Mouse (Mus musculus) CH12.LX (cell line): ENCODE data around the gene Mob3b. TPM values are rescaled to one million over a fixed set of nuclear protein-coding genes. Genes with fewer than 3 reads are reported as not detected.

ENCODE experiments used
- DNase-seq: peaks from one replicate; pipeline ENCODE4 v3.0.0-alpha.2; 2013; ENCODE audit errors: extremely low read depth
- H3K27ac ChIP-seq: 2 replicates; pipeline ENCODE4 v1.5.1; 2012; ENCODE audit warnings: low read depth, mild to moderate bottlenecking, control low read depth, moderate library complexity; ENCODE audit not compliant: insufficient read depth
- H3K27me3 ChIP-seq: replicated peaks from 2 replicates; pipeline ENCODE3; 2012; ENCODE audit warnings: inconsistent platforms
- H3K36me3 ChIP-seq, 2 experiments: replicated peaks in 1 of 2; 2 replicates each; pipeline versions ENCODE3 to v1.6.1; 2012; ENCODE audit warnings: inconsistent platforms in 1 of 2, low read length in 1 of 2, mild to moderate bottlenecking in 1 of 2, mixed read lengths in 1 of 2, moderate library complexity in 1 of 2; ENCODE audit not compliant: control insufficient read depth in 1 of 2, insufficient read depth in 1 of 2
- H3K4me1 ChIP-seq, 2 experiments: 2 replicates each; pipeline ENCODE4 v1.6.1; 2012; ENCODE audit warnings: inconsistent platforms in 1 of 2, moderate library complexity in 1 of 2; ENCODE audit not compliant: insufficient read depth in 2 of 2, control insufficient read depth in 1 of 2
- H3K4me2 ChIP-seq: 2 replicates; pipeline ENCODE4 v1.6.1; 2012; ENCODE audit warnings: low read depth, mild to moderate bottlenecking, control low read depth; ENCODE audit not compliant: poor library complexity, insufficient read depth, severe bottlenecking
- H3K4me3 ChIP-seq, 3 experiments: fragments of 150-350 bp in 1 of 3; sonication (generic) in 1 of 3; replicated peaks in 1 of 3; 2 replicates each; pipeline versions ENCODE3 to v1.5.1; 2011 to 2012; ENCODE audit warnings: low read depth in 2 of 3, low read length in 2 of 3, mild to moderate bottlenecking in 2 of 3, moderate library complexity in 2 of 3, control low read depth in 1 of 3, improper control_type of control experiment in 1 of 3, inconsistent platforms in 1 of 3, mixed read lengths in 1 of 3; ENCODE audit not compliant: poor library complexity in 1 of 3
- H3K79me2 ChIP-seq: replicated peaks from 2 replicates; pipeline ENCODE4 v1.6.1; 2012; ENCODE audit warnings: mild to moderate bottlenecking, moderate library complexity; ENCODE audit not compliant: control insufficient read depth, poor library complexity, insufficient read depth, severe bottlenecking; ENCODE audit errors: extremely low read depth
- H3K9ac ChIP-seq: 2 replicates; pipeline ENCODE4 v1.6.1; 2012; ENCODE audit warnings: low read depth, mild to moderate bottlenecking, control low read depth, moderate library complexity; ENCODE audit not compliant: insufficient read depth
- H3K9me3 ChIP-seq: replicated peaks from 2 replicates; pipeline ENCODE3; 2012; ENCODE audit warnings: low read length, inconsistent platforms, mixed read lengths
- BHLHE40 ChIP-seq: IDR thresholded peaks from 2 replicates; pipeline ENCODE4 v1.6.1; 2011; ENCODE audit warnings: mild to moderate bottlenecking, low read depth, low read length, improper control_type of control experiment
- CHD2 ChIP-seq: IDR thresholded peaks from 2 replicates; pipeline ENCODE4 v1.6.1; 2011; ENCODE audit warnings: low read length, improper control_type of control experiment
- ETS1 ChIP-seq: conservative IDR thresholded peaks from 2 replicates; pipeline ENCODE4 v1.6.1; 2012; ENCODE audit warnings: low read depth, mild to moderate bottlenecking, inconsistent platforms, low read length, improper control_type of control experiment, moderate library complexity
- JUND ChIP-seq: conservative IDR thresholded peaks from 2 replicates; pipeline ENCODE4 v1.6.1; 2011; ENCODE audit warnings: low read depth, low read length, improper control_type of control experiment
- KAT2A ChIP-seq: IDR thresholded peaks from 2 replicates; pipeline ENCODE4 v1.6.1; 2012; ENCODE audit warnings: low read length, improper control_type of control experiment, inconsistent platforms; ENCODE audit not compliant: insufficient replicate concordance
- MAFK ChIP-seq: IDR thresholded peaks from 2 replicates; pipeline ENCODE4 v1.6.1; 2011; ENCODE audit warnings: low read length, improper control_type of control experiment; ENCODE audit not compliant: insufficient replicate concordance
- MEF2A ChIP-seq: IDR thresholded peaks from 2 replicates; pipeline ENCODE4 v1.6.1; 2014; ENCODE audit warnings: low read depth, mild to moderate bottlenecking, inconsistent platforms, low read length, improper control_type of control experiment, borderline replicate concordance
- MXI1 ChIP-seq: IDR thresholded peaks from 2 replicates; pipeline ENCODE4 v1.6.1; 2011; ENCODE audit warnings: mild to moderate bottlenecking, low read depth, low read length, improper control_type of control experiment
- NELFE ChIP-seq: IDR thresholded peaks from 2 replicates; pipeline ENCODE4 v1.6.1; 2011; ENCODE audit warnings: low read depth, low read length, improper control_type of control experiment
- NRF1 ChIP-seq: IDR thresholded peaks from 2 replicates; pipeline ENCODE4 v1.6.1; 2014; ENCODE audit warnings: low read depth, mild to moderate bottlenecking, inconsistent platforms, low read length, improper control_type of control experiment, moderate library complexity
- POLR2A ChIP-seq: IDR thresholded peaks from 2 replicates; pipeline ENCODE4 v1.6.1; 2011; ENCODE audit warnings: low read depth, mild to moderate bottlenecking, improper control_type of control experiment, low read length
- POLR2AphosphoS2 ChIP-seq: IDR thresholded peaks from 2 replicates; pipeline ENCODE4 v1.6.1; 2011; ENCODE audit warnings: low read depth, low read length, improper control_type of control experiment
- RAD21 ChIP-seq: IDR thresholded peaks from 2 replicates; pipeline ENCODE4 v1.6.1; 2011; ENCODE audit warnings: low read depth, mild to moderate bottlenecking, low read length, improper control_type of control experiment, moderate library complexity
- TCF12 ChIP-seq: IDR thresholded peaks from 2 replicates; pipeline ENCODE4 v1.6.1; 2014; ENCODE audit warnings: low read depth, mild to moderate bottlenecking, inconsistent platforms, low read length, improper control_type of control experiment
- USF1 ChIP-seq: IDR thresholded peaks from 2 replicates; pipeline ENCODE4 v1.6.1; 2014; ENCODE audit warnings: low read depth, mild to moderate bottlenecking, inconsistent platforms, low read length, improper control_type of control experiment
- ZC3H11A ChIP-seq: IDR thresholded peaks from 2 replicates; pipeline ENCODE4 v1.6.1; 2012; ENCODE audit warnings: low read depth, mild to moderate bottlenecking, inconsistent platforms, low read length, improper control_type of control experiment
- dilution Hi-C: fragments of 300-500 bp; cut with MboI; formaldehyde crosslinking; loops from 2 replicates; pipeline ENCODE4 v1.14.3; 2020; ENCODE audit warnings: low sequenced_read_pairs; ENCODE audit not compliant: extremely low pct_unique_long_range_greater_than_20kb, extremely low pct_ligation_motif_present
- in situ Hi-C: fragments of 300-500 bp; cut with MboI; formaldehyde crosslinking; loops from 3 replicates; pipeline ENCODE4 v1.14.3; 2019; ENCODE audit warnings: low sequenced_read_pairs, low pct_ligation_motif_present, low pct_unique_long_range_greater_than_20kb, mixed read lengths
- polyA plus RNA-seq: library from polyadenylated mRNA; unstranded; fragments of >175 nt; gene quantifications from 2 replicates; pipeline ENCODE4 v1.2.1, GENCODE M21; 2012; ENCODE audit warnings: low read depth; ENCODE audit not compliant: insufficient read length
- total RNA-seq, 2 experiments: library from RNA; depleted of rRNA; stranded (reverse); fragments of 300-350 nt in 1 of 2; fragments of >200 nt in 1 of 2; gene quantifications; 2 replicates each; pipeline ENCODE4 v1.2.3; 2012 to 2014

The Mob3b gene
- total and polyA plus RNA-seq, 3 experiments: 3.5 to 11.7 (median 11.0) TPM

GRCm38 (mm10) chr4:35167855-35168254 lies 10.6 kb upstream of the Mob3b start:
- dilution Hi-C loops: no loop called here
- Histone ChIP-seq H3K79me2 (no peaks in the 10 kb centered on the region), H3K9ac (no peak overlapping the region), H3K9me3 (no peaks in the 10 kb centered on the region), H3K4me1 (peaks cover 5 to 21% of the 10 kb centered on the region in 2 experiments; a peak in 3 of 4 replicates), H3K4me2 (no peak overlapping the region), H3K27ac (no peak overlapping the region), H3K4me3 (no peak overlapping the region), H3K27me3 (no peaks in the 10 kb centered on the region), H3K36me3 (no peaks in the 10 kb centered on the region)
- TF ChIP-seq MEF2A (no peak), BHLHE40 (no peak), KAT2A (no peak), RAD21 (no peak), USF1 (no peak), TCF12 (no peak), NRF1 (no peak), ETS1 (no peak), JUND (no peak), CHD2 (no peak), MXI1 (no peak), POLR2AphosphoS2 (no peak), NELFE (no peak), ZC3H11A (no peak), POLR2A (no peak)
- in situ Hi-C loops: no loop called here
- DNase-seq: no peak

- no peaks in the 10 kb centered on the region for H3K79me2 ChIP-seq
- no peak for DNase-seq
- no peaks in the 10 kb centered on the region for H3K27me3 ChIP-seq
- dilution Hi-C loops: no loop called here
- H3K9me3 ChIP-seq: no peaks in the 10 kb centered on the region
- no peak overlapping the region for H3K27ac ChIP-seq
- H3K4me3 ChIP-seq: no peak overlapping the region
- peak; percentile 68; the same call in 1 of the 2 replicates for TF ChIP-seq MAFK
- TF ChIP-seq MXI1: no peak
- no peaks in the 10 kb centered on the region for H3K36me3 ChIP-seq
- no peak overlapping the region for H3K9ac ChIP-seq
- no peak overlapping the region for H3K4me2 ChIP-seq
- in situ Hi-C loops: no loop called here
- H3K4me1 ChIP-seq: peaks cover 5 to 21% of the 10 kb centered on the region in 2 experiments; a peak in 3 of 4 replicates
These were observed 8.7 kb upstream of the Mob3b start for GRCm38 (mm10) chr4:35165947-35166346.
